Mouse (Mus musculus) common myeloid progenitor, adult 5-6 weeks (primary cell): ENCODE results near the gene Dnajc12. TPM values are rescaled to one million over a fixed set of nuclear protein-coding genes. Genes with fewer than 3 reads are reported as not detected.

ENCODE experiments used
- ATAC-seq: replicated peaks from 2 replicates; pipeline ENCODE4 v1.8.0; 2016; ENCODE audit warnings: low read depth, mild to moderate bottlenecking, moderate TSS enrichment, inconsistent platforms; ENCODE audit not compliant: poor library complexity, severe bottlenecking
- total RNA-seq: library from RNA; stranded (forward); fragments of 200-1000, 187-1606 nt; gene quantifications from 2 replicates; pipeline ENCODE4 v1.2.3, GENCODE M21; 2017

Gene Dnajc12
- total RNA-seq, 1 experiment from 2014 or later = 2.0 TPM

GRCm38 (mm10) chr10:63429023-63429340, 46.7 kb downstream of the Dnajc12 start:
- no peak for ATAC-seq

GRCm38 (mm10) chr10:63429380-63429779, 47.1 kb downstream of the Dnajc12 start:
- peak; percentile 83 for ATAC-seq

DNA sequence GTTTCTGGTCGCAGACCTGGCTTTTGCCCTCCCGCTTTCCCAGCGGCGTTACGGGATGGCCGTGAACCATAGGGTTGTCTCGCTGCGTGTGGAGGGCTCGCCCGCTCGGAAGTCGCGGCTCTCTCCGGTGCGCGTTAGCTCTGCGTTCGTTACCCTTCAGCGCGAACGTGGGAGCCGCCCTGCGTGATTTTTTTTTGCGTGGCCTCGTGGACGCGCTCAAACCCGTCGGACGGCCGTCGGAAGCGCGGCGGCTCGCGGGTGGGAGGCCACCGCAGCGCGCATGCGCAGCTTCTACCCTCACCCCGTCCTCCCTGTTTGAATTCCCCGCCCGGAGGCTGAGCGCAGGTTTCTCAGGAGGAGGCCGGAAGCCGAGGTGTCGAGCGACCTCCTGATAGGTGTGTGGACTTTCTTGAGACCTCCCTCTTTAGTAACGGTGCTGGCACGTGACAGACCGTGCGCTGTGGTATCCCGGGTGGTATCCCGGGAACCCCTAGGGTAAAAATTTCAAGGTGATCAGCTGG, 47.6 kb downstream of the Dnajc12 start, which contains the start of gene Ctnna3:
Gene Ctnna3 (plus strand): TSS at position 314 of the 521 bp plus-strand sequence.
- peak; percentile 78 for ATAC-seq

DNA sequence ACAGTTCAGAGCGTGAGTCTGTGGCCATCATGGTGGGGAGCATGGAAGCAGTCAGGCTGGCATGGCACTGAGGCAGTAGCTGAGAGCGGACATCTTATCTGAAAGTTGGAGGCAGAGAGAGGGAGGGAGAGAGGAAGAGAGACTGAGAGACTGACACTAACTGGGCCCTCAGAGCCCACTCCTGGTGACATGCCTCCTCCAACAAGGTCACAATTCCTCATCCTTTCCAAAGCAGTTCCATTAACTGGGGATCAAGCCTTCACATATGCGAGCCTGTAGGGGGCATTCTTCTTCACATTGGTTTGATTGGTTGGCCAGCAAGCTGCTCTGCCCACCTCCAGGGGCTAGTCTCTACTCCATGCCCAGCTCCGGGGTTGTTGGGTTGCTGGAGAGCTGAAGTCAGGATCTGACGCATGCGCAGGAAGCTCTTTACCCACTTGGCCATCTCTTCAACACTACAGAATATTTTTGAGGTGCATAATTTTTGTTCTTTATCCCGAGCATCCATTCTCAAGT, 49.0 kb downstream of the Dnajc12 start:
- ATAC-seq = no peak

- ATAC-seq = no peak
Measured at GRCm38 (mm10) chr10:63432099-63432498, 49.9 kb downstream of the Dnajc12 start.

DNA sequence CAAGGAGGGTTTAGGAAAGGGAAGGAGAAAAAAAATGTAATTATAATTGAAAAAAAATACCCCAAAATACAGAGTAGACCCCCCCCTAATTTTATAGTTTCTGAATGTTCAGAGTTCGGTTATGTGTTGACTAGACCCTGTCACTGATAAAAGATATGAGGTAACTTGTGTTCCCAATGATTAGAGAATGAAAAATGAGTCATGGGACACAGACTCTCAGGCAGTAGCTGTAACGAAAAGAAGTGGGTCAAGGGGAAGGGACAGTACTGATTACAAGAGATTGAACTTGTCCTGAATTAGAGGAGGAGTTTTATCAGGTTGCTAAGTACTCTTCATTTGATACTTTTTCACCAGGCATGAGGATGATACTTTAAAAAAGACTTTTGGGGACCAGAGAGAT, 50.6 kb downstream of the Dnajc12 start:
- no peak for ATAC-seq

- no peak for ATAC-seq
Measured at GRCm38 (mm10) chr10:63438736-63439262, 56.6 kb downstream of the Dnajc12 start.

DNA sequence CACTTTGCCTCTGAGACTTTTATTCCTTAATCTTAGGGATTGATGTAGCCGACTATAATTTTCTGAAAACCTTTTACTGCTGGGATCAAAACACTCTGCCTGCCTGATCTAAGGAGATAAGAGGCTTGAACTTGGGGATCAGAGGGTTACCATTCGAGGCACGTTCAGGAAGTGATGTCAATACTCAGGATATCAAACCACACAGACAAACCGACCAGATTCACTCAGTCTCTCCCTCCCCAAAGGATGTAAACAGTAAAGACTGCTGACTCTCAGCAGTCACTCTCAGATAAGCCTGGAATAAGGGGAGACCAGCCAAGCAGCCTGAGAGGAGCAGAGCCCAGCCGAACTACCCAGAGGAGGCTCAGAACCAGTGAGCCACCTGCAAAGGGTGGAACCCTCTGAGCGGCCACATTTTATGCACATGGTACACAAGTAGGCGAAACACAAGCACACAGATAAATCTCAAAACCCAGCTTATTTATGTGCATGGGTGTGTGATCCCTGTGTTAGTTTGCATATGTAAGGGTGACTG, 57.5 kb downstream of the Dnajc12 start:
- 0 out of 2 replicates have a peak, but pooled peaks have one; percentile 25 for ATAC-seq

GRCm38 (mm10) chr10:63444602-63445387, 62.6 kb downstream of the Dnajc12 start:
- peak; percentile 36; the same call in 1 of the 2 replicates for ATAC-seq

DNA sequence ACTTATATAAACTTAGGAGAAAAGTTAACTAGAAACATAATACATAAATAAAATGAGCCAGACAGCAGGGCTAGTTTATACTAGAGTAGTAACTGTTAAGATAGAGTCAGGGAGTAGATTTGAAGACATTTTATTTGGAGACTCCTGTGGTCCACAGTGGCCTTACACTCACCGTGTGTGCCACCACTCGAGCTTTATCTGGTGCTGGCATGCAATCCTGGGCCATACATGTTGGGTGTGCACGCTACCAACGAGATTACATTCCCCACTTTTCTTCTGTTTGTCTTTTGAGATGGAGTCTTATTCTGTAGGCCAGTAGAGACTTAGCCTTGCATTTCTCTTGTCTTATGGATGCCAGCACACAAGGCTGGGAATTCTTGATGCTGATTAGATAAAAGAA, 71.7 kb downstream of the Dnajc12 start:
- no peak for ATAC-seq

GRCm38 (mm10) chr10:63455110-63455878, 73.1 kb downstream of the Dnajc12 start:
- ATAC-seq = peak; percentile 68; the same call in 1 of the 2 replicates

GRCm38 (mm10) chr10:63457292-63458128, 75.3 kb downstream of the Dnajc12 start:
- no peak for ATAC-seq

Other genes with a start within 250 kb of the Dnajc12 start
- not detected in 2 replicates for gene Mypn, start 178.5 kb upstream of the Dnajc12 start, total RNA-seq
- gene Herc4, start 138.6 kb upstream of the Dnajc12 start, total RNA-seq = 60.8 and 69.6 TPM in 2 replicates
- gene Sirt1, start 739 bp upstream of the Dnajc12 start, total RNA-seq = 44.8 and 53.1 TPM in 2 replicates
- gene Gm7075, start 39.3 kb downstream of the Dnajc12 start, total RNA-seq = not detected in 2 replicates
- not detected in 2 replicates for gene Ctnna3, start 47.7 kb downstream of the Dnajc12 start, total RNA-seq